Mouse (Mus musculus): Measurements from ENCODE around the gene Lypd6. TPM values are rescaled to one million over a fixed set of nuclear protein-coding genes. Genes with fewer than 3 reads are reported as not detected.

The Lypd6 gene
- polyA plus RNA-seq, 1 experiment from 2014 or later = 0.13 TPM

DNA sequence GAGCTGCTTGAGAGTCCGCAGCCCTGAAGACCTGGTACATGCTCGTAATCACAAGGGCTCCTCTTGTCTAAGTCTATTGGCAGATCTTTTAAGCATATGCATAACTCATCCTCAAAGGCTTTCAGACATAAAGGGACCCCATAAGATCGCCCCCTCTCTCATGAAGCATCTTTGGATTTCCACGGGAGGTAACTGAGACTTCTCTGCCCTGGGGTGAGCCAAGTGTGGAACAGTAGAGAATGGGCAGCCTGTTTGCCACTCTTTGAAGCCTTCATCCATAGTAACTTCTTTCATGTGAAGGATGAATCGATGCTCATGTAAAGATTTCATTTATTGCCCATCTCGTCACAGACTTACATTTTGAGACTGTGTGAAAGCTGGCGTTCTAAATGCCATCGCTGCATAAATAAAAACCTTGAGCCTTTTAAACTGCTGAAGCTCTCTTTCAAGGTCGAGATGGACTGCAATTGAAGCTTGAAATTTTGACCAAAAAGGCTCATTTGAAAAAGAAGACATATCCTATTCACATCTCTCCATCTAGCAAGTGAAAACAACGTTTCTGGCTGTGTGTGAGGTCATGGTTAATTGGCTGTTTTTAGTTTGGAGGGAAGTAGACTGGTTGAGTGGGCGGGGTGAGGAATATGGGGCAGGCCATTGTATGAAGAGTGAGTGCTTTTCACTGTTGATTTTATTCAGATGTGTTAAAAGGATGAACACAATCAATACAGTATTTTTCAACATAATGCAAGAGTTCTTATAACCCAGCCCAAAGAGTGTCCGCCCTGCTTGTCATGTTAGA lies 107.7 kb downstream of the Lypd6 start:
- Histone ChIP-seq H3K4me1 (replicated peaks) (no peaks in the 10 kb centered on the region), H3K9ac (no peak overlapping the region), H3K36me3 (replicated peaks) (no peaks in the 10 kb centered on the region), H3K27ac (replicated peaks) (no peak overlapping the region), H3K27me3 (no peaks in the 10 kb centered on the region), H3K9me3 (replicated peaks) (no peaks in the 10 kb centered on the region), H3K4me2 (no peak overlapping the region), H3K4me3 (replicated peaks) (no peak overlapping the region)
- 65% methylated on average over 12 of the region's 12 CpGs for WGBS (ENCODE audit: insufficient replicate concordance)
- ATAC-seq (ENCODE audit: insufficient read depth) = no peak

- Histone ChIP-seq H3K27ac (replicated peaks) (no peak overlapping the region), H3K4me3 (replicated peaks) (no peak overlapping the region), H3K9me3 (replicated peaks) (no peaks in the 10 kb centered on the region), H3K36me3 (replicated peaks) (no peaks in the 10 kb centered on the region), H3K4me1 (replicated peaks) (no peaks in the 10 kb centered on the region), H3K4me2 (no peak overlapping the region), H3K9ac (no peak overlapping the region), H3K27me3 (no peaks in the 10 kb centered on the region)
- whole genome bisulfite sequencing (ENCODE audit: insufficient replicate concordance) = 55% methylated on average over 4 of the region's 4 CpGs
- no peak for ATAC-seq (ENCODE audit: insufficient read depth)
Observed at GRCm38 (mm10) chr2:50175709-50176108, 109.5 kb downstream of the Lypd6 start.

DNA sequence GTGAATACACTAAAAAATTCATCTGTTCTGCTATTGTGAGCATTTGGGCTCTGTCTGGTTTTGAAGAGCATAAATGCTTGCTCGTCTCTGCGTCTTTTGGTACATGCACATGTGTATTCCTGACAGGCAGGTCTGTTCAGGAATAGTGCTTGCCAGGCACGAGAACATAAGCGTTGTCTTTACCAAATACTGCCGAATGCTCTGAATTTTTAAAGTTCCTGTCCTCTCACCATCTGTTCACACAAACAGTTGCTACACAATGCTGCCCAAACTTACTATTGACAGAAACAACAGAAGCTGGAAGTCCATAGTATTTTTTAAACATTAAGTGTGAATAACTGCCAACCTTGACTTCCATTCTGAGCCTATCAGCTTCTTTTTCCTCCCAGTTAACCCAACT lies 112.9 kb downstream of the Lypd6 start:
- Histone ChIP-seq H3K27me3 (no peaks in the 10 kb centered on the region), H3K4me2 (no peak overlapping the region), H3K27ac (replicated peaks) (no peak overlapping the region), H3K9ac (no peak overlapping the region), H3K9me3 (replicated peaks) (no peaks in the 10 kb centered on the region), H3K4me3 (replicated peaks) (no peak overlapping the region), H3K36me3 (replicated peaks) (no peaks in the 10 kb centered on the region), H3K4me1 (replicated peaks) (no peaks in the 10 kb centered on the region)
- no peak for ATAC-seq (ENCODE audit: insufficient read depth)
- WGBS (ENCODE audit: insufficient replicate concordance) = 62% methylated on average over 5 of the region's 5 CpGs

DNA sequence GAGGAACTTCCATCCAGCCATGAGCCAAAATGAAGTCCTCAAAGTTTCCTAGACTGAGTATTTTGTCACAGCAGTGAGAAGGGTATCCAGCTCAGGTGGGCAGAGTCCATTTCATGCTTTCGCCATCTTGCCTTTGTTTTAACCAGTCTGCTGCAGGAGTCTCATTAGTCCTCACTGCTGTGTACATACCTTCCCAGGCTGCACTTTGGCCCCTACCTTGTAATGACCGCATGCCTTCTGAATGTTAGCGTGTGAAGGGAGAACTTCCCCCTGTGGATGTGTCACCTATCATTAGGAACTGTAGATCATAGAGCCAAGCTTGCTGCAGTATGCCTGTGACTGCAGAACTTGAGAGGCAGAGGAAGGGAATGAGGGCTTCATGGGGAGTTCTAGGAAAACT lies 114.2 kb downstream of the Lypd6 start:
- H3K4me3 ChIP-seq (replicated peaks) = no peak overlapping the region
- H3K4me2 ChIP-seq = no peak overlapping the region
- ATAC-seq (ENCODE audit: insufficient read depth) = no peak
- H3K27ac ChIP-seq (replicated peaks) = no peak overlapping the region
- no peaks in the 10 kb centered on the region for H3K9me3 ChIP-seq (replicated peaks)
- H3K9ac ChIP-seq = no peak overlapping the region
- H3K4me1 ChIP-seq (replicated peaks) = no peaks in the 10 kb centered on the region
- no peaks in the 10 kb centered on the region for H3K36me3 ChIP-seq (replicated peaks)
- WGBS (ENCODE audit: insufficient replicate concordance) = 62% methylated on average over 3 of the region's 3 CpGs
- no peaks in the 10 kb centered on the region for H3K27me3 ChIP-seq

DNA sequence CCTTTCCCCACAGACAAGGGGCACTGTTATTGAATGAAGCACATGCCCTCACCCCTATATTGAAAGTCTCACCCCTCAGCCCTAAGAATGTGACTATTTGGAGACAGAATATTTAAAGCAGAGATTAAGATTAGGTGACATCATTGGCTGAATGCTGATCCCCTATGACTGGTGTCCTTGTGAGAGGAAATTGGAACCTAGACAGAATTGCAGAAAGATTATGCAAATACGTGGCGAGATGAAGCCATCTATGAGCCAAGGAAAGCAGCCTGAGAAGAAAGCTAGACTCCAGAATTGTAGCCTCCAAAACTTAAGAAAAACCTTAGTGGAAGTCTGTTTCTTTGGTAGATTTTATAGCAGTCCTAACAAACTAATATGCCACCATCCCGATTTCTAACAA lies 115.1 kb downstream of the Lypd6 start:
- Histone ChIP-seq H3K9ac (no peak overlapping the region), H3K36me3 (replicated peaks) (no peaks in the 10 kb centered on the region), H3K27ac (replicated peaks) (no peak overlapping the region), H3K27me3 (no peaks in the 10 kb centered on the region), H3K4me2 (no peak overlapping the region), H3K4me3 (replicated peaks) (no peak overlapping the region), H3K4me1 (replicated peaks) (no peaks in the 10 kb centered on the region), H3K9me3 (replicated peaks) (no peaks in the 10 kb centered on the region)
- 75% methylated on average over 3 of the region's 3 CpGs for WGBS (ENCODE audit: insufficient replicate concordance)
- no peak for ATAC-seq (ENCODE audit: insufficient read depth)

GRCm38 (mm10) chr2:50186711-50187405 lies 120.6 kb downstream of the Lypd6 start:
- no peak for ATAC-seq (ENCODE audit: insufficient read depth)
- Histone ChIP-seq H3K27me3 (no peaks in the 10 kb centered on the region), H3K9me3 (replicated peaks) (no peaks in the 10 kb centered on the region), H3K9ac (no peak overlapping the region), H3K36me3 (replicated peaks) (no peaks in the 10 kb centered on the region), H3K27ac (replicated peaks) (no peak overlapping the region), H3K4me1 (replicated peaks) (no peaks in the 10 kb centered on the region), H3K4me3 (replicated peaks) (no peak overlapping the region), H3K4me2 (no peak overlapping the region)
- 35% methylated on average over 12 of the region's 12 CpGs for WGBS (ENCODE audit: insufficient replicate concordance)

GRCm38 (mm10) chr2:50188856-50189255 lies 122.6 kb downstream of the Lypd6 start:
- ATAC-seq (ENCODE audit: insufficient read depth) = no peak
- Histone ChIP-seq H3K9ac (no peak overlapping the region), H3K27me3 (no peaks in the 10 kb centered on the region), H3K27ac (replicated peaks) (no peak overlapping the region), H3K36me3 (replicated peaks) (no peaks in the 10 kb centered on the region), H3K4me3 (replicated peaks) (no peak overlapping the region), H3K4me2 (no peak overlapping the region), H3K9me3 (replicated peaks) (no peaks in the 10 kb centered on the region), H3K4me1 (replicated peaks) (no peaks in the 10 kb centered on the region)
- WGBS (ENCODE audit: insufficient replicate concordance) = 48% methylated on average over 3 of the region's 3 CpGs

GRCm38 (mm10) chr2:50196681-50197080 lies 130.5 kb downstream of the Lypd6 start:
- no peak overlapping the region for H3K4me3 ChIP-seq (replicated peaks)
- ATAC-seq (ENCODE audit: insufficient read depth) = no peak
- H3K4me1 ChIP-seq (replicated peaks) = no peaks in the 10 kb centered on the region
- no peaks in the 10 kb centered on the region for H3K36me3 ChIP-seq (replicated peaks)
- no peaks in the 10 kb centered on the region for H3K27me3 ChIP-seq
- no peak overlapping the region for H3K4me2 ChIP-seq
- no peaks in the 10 kb centered on the region for H3K9me3 ChIP-seq (replicated peaks)
- no peak overlapping the region for H3K27ac ChIP-seq (replicated peaks)
- 53% methylated on average over 1 of the region's 1 CpGs for WGBS (ENCODE audit: insufficient replicate concordance)
- H3K9ac ChIP-seq = no peak overlapping the region

GRCm38 (mm10) chr2:50197801-50198200 lies 131.6 kb downstream of the Lypd6 start:
- Histone ChIP-seq H3K36me3 (replicated peaks) (no peaks in the 10 kb centered on the region), H3K4me2 (no peak overlapping the region), H3K27me3 (no peaks in the 10 kb centered on the region), H3K4me1 (replicated peaks) (no peaks in the 10 kb centered on the region), H3K27ac (replicated peaks) (no peak overlapping the region), H3K9ac (no peak overlapping the region), H3K4me3 (replicated peaks) (no peak overlapping the region), H3K9me3 (replicated peaks) (no peaks in the 10 kb centered on the region)
- 72% methylated on average over 4 of the region's 4 CpGs for WGBS (ENCODE audit: insufficient replicate concordance)
- no peak for ATAC-seq (ENCODE audit: insufficient read depth)

- WGBS (ENCODE audit: insufficient replicate concordance) = 31% methylated on average over 2 of the region's 2 CpGs
- H3K27me3 ChIP-seq = no peaks in the 10 kb centered on the region
- H3K4me1 ChIP-seq (replicated peaks) = no peaks in the 10 kb centered on the region
- H3K9ac ChIP-seq = no peak overlapping the region
- H3K4me3 ChIP-seq (replicated peaks) = no peak overlapping the region
- no peaks in the 10 kb centered on the region for H3K36me3 ChIP-seq (replicated peaks)
- no peak for ATAC-seq (ENCODE audit: insufficient read depth)
- no peak overlapping the region for H3K4me2 ChIP-seq
- H3K9me3 ChIP-seq (replicated peaks) = no peaks in the 10 kb centered on the region
- H3K27ac ChIP-seq (replicated peaks) = no peak overlapping the region
Observed at GRCm38 (mm10) chr2:50200541-50200940, 134.3 kb downstream of the Lypd6 start.

GRCm38 (mm10) chr2:50220574-50220973 lies 154.3 kb downstream of the Lypd6 start:
- H3K9ac ChIP-seq = no peak overlapping the region
- no peaks in the 10 kb centered on the region for H3K9me3 ChIP-seq (replicated peaks)
- H3K4me2 ChIP-seq = no peak overlapping the region
- H3K27ac ChIP-seq (replicated peaks) = no peak overlapping the region
- WGBS (ENCODE audit: insufficient replicate concordance) = 64% methylated on average over 7 of the region's 7 CpGs
- H3K4me3 ChIP-seq (replicated peaks) = no peak overlapping the region
- no peaks in the 10 kb centered on the region for H3K36me3 ChIP-seq (replicated peaks)
- no peak for ATAC-seq (ENCODE audit: insufficient read depth)
- no peaks in the 10 kb centered on the region for H3K27me3 ChIP-seq
- no peaks in the 10 kb centered on the region for H3K4me1 ChIP-seq (replicated peaks)
